Mouse (Mus musculus) heart, embryonic 10.5 days (tissue): ENCODE measurements around the gene Lamtor3. TPM values are rescaled to one million over a fixed set of nuclear protein-coding genes. Genes with fewer than 3 reads are reported as not detected.

Experiments
- DNase-seq: peaks from one replicate; pipeline ENCODE4 v3.0.0-alpha.2; 2017; ENCODE audit warnings: low spot score
- H3K27ac ChIP-seq: fragments of 300-500 bp; sonication (generic); 2 replicates; pipeline ENCODE4 v1.5.1; 2016; ENCODE audit warnings: mild to moderate bottlenecking
- H3K27me3 ChIP-seq: fragments of 300-500 bp; sonication (generic); 2 replicates; pipeline ENCODE4 v1.6.1; 2016; ENCODE audit warnings: mild to moderate bottlenecking; ENCODE audit not compliant: poor library complexity, insufficient read depth, severe bottlenecking
- H3K36me3 ChIP-seq: fragments of 300-500 bp; sonication (generic); 2 replicates; pipeline ENCODE4 v1.6.1; 2016; ENCODE audit warnings: mild to moderate bottlenecking, moderate library complexity
- H3K4me1 ChIP-seq: fragments of 300-500 bp; sonication (generic); 2 replicates; pipeline ENCODE4 v1.6.1; 2016; ENCODE audit warnings: mild to moderate bottlenecking
- H3K4me3 ChIP-seq: fragments of 300-500 bp; sonication (generic); 2 replicates; pipeline ENCODE4 v1.5.1; 2016; ENCODE audit warnings: mild to moderate bottlenecking, moderate library complexity
- H3K9me3 ChIP-seq: fragments of 300-500 bp; sonication (generic); 2 replicates; pipeline ENCODE4 v1.6.1; 2016; ENCODE audit warnings: mild to moderate bottlenecking, moderate library complexity
- WGBS: fragments of 180-500 bp; shearing (Covaris S2); methylation state at CpG from one replicate; pipeline ENCODE4 v1.1.7; 2016; 5-methylcytosine and 5-hydroxymethylcytosine counted together
- polyA plus RNA-seq: library from polyadenylated mRNA; unstranded; fragments of >200 nt; fragmentation: Nextera tagmentation; extraction: Ambion mirVana; gene quantifications from 2 replicates; pipeline ENCODE4 v1.2.1, GENCODE M21; 2016

Gene Lamtor3
- 99.2 and 100 TPM in 2 replicates for polyA plus RNA-seq

DNA sequence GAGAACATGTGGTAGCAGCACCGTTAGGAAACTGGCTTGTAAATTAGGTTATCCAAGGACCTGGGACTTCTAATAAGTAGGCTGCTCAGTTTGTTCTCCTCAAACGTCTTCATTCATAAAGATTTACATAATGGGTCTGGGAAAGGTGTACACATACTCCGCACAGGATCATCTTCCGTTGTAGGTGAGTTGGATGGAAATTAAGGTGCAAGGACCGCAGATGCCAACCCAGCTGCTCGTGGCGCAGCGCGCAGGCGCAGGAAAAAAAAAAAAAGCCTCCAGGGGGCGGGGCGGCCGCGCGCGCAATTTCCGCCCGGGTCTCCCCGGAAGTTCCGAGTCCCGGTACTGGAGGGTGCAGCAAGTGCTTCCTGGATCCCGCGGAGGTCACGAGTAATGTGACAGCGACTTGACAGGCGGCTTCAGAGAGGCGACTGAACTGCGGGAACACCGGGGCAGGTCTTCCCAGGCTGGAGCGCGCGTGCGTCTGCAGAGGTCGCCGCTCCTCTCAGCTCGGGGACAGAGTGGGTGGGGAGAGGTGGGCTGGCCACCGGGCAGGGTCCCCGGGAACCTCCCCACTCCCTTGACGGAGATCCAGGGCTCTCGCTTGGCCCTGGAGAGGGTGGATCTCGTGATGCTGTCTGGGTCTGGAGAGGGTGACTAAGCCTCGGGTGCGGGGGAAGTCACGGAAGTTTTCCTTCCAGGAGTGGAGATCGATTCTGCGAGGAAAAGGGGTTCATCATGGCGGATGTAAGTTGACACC is at the start of gene Lamtor3:
Lamtor3 (plus strand) TSS at position 335 of the 760 bp plus-strand sequence.
- H3K4me3 ChIP-seq: peak within 1 kb of the TSS; percentile 96
- H3K36me3 ChIP-seq: peaks cover 17% of the 10 kb centered on the region
- under 1% methylated on average over 47 of the region's 47 CpGs for WGBS
- H3K9me3 ChIP-seq: no peaks in the 10 kb centered on the region
- peak within 1 kb of the TSS; percentile 91 for H3K27ac ChIP-seq
- H3K4me1 ChIP-seq: peaks cover 17% of the 10 kb centered on the region
- DNase-seq: peak; percentile 95
- H3K27me3 ChIP-seq: no peaks in the 10 kb centered on the region

GRCm38 (mm10) chr3:137869395-137869794 is 48.9 kb upstream of the Lamtor3 start:
- DNase-seq: no peak
- Histone ChIP-seq H3K4me3 (no peak overlapping the region), H3K4me1 (peaks cover 7% of the 10 kb centered on the region; the same call in 1 of the 2 replicates), H3K27ac (no peak overlapping the region), H3K9me3 (no peaks in the 10 kb centered on the region), H3K27me3 (no peaks in the 10 kb centered on the region), H3K36me3 (peaks cover 13% of the 10 kb centered on the region)
- WGBS: 95% methylated on average over 9 of the region's 9 CpGs

GRCm38 (mm10) chr3:137879313-137879712 is 39.0 kb upstream of the Lamtor3 start:
- Histone ChIP-seq H3K36me3 (peaks cover 13% of the 10 kb centered on the region), H3K27ac (no peak overlapping the region), H3K9me3 (no peaks in the 10 kb centered on the region), H3K27me3 (no peaks in the 10 kb centered on the region), H3K4me3 (no peak overlapping the region), H3K4me1 (no peaks in the 10 kb centered on the region)
- 85% methylated on average over 3 of the region's 3 CpGs for WGBS
- no peak for DNase-seq

DNA sequence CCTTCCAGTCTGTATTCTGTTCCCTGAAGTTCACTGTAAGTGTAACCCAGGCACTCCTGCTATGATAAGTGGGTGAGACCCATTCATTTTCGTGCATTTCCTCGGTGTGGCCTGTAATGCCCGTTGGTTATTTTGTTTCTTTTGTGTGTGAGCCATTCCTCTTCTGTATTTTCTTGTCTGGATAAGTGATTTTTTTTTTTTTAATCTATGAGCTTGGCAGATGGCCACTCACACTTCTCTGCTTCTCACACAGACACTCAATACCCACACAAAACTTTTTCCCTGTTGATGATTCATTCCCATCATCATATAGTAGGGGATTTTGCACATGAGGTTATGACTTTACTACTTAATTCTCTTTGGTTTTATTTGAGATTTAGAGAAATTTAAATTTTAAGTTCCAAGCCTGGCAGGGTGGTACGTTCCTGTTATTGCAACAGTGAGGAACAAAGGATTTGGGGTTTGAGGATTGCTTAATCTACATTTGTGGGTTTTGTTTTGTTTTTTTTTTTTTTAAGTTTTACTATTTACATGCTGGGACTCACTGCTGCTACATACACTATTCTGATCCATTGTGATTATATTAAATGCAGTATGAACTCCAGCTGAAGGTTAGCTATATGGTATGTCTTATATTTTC is 38.1 kb upstream of the Lamtor3 start:
- no peak overlapping the region for H3K4me3 ChIP-seq
- 84% methylated on average over 4 of the region's 4 CpGs for WGBS
- no peak overlapping the region for H3K27ac ChIP-seq
- H3K36me3 ChIP-seq: peaks cover 13% of the 10 kb centered on the region
- no peak for DNase-seq
- H3K9me3 ChIP-seq: no peaks in the 10 kb centered on the region
- no peaks in the 10 kb centered on the region for H3K4me1 ChIP-seq
- H3K27me3 ChIP-seq: no peaks in the 10 kb centered on the region

- Histone ChIP-seq H3K4me3 (no peak overlapping the region), H3K9me3 (no peaks in the 10 kb centered on the region), H3K27ac (no peak overlapping the region), H3K36me3 (peaks cover 13% of the 10 kb centered on the region), H3K27me3 (no peaks in the 10 kb centered on the region), H3K4me1 (no peaks in the 10 kb centered on the region)
- DNase-seq: no peak
- WGBS: 96% methylated on average over 5 of the region's 5 CpGs
Observed at GRCm38 (mm10) chr3:137881093-137881492, 37.2 kb upstream of the Lamtor3 start.

DNA sequence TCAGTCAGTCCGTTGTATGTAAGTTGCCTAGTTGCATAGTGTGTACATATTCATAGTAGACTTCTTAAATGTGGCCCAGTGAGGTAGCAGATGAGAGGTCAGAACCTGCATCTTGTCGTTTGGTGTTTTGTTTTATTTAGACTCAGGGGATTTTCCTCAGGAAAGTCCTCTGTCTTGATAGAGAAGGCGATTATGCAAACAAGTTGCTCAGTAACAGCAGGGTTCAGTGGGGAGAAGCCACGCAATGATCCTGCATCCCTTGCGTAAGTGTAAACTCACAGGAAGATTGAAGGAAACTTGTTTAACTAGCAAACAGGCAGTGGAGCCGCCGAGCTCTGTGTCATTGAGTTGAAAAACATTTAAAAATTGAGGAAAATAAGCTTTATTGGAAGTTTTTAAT is 30.3 kb upstream of the Lamtor3 start:
- H3K36me3 ChIP-seq: peaks cover 21% of the 10 kb centered on the region
- no peaks in the 10 kb centered on the region for H3K9me3 ChIP-seq
- no peak for DNase-seq
- WGBS: 81% methylated on average over 7 of the region's 7 CpGs
- no peak overlapping the region for H3K4me3 ChIP-seq
- H3K27ac ChIP-seq: no peak overlapping the region
- no peaks in the 10 kb centered on the region for H3K27me3 ChIP-seq
- H3K4me1 ChIP-seq: 0 out of 2 replicates have a peak, but pooled peaks cover 6% of the 10 kb centered on the region

- Histone ChIP-seq H3K9me3 (no peaks in the 10 kb centered on the region), H3K4me1 (0 out of 2 replicates have a peak, but pooled peaks cover 6% of the 10 kb centered on the region), H3K27ac (no peak overlapping the region), H3K36me3 (peaks cover 38% of the 10 kb centered on the region), H3K4me3 (no peak overlapping the region), H3K27me3 (no peaks in the 10 kb centered on the region)
- WGBS: 76% methylated on average over 3 of the region's 3 CpGs
- no peak for DNase-seq
Observed at GRCm38 (mm10) chr3:137891089-137891488, 27.2 kb upstream of the Lamtor3 start.

DNA sequence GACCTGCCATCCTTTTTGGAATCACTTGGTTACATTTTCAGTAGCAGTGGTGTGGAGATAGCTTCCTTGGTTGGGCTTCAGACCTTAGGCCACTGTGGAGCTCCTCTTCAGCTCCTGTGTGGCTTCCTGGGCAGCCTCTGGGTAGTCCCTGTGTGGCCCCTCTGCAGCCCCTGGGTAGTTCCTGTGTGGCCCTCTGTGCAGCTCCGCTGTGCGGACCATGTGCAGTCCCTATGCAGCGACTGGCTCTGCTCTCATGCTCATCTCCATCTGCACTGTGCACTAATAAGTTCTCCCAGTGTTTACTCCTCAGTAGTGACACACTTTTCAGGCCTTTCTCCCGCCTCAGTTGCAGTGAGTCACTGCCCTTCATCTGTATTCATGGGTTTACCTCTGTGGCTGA is 26.2 kb upstream of the Lamtor3 start:
- 91% methylated on average over 4 of the region's 4 CpGs for WGBS

DNA sequence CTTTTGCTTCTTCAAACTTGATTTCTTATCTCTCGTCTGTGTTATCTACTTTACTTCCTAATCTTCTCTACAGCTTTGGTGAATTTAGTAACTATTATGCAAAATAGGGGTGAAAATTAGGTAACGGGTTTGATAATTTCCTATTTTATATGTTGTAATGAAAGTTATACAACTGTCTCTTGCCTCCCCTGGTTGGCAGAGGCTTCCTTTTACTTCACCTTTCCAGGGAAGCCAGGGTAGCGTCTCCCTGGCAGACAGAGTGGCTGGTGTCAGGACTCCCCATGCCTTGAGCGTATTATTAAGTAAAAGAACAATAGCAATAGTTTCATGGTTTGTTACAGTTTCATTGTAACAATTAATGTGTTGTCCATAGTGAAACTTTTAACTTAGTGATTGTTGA is 24.5 kb upstream of the Lamtor3 start:
- H3K4me1 ChIP-seq: 0 out of 2 replicates have a peak, but pooled peaks cover 6% of the 10 kb centered on the region
- no peak for DNase-seq
- H3K4me3 ChIP-seq: no peak overlapping the region
- peaks cover 45% of the 10 kb centered on the region for H3K36me3 ChIP-seq
- H3K9me3 ChIP-seq: no peaks in the 10 kb centered on the region
- H3K27me3 ChIP-seq: no peaks in the 10 kb centered on the region
- no peak overlapping the region for H3K27ac ChIP-seq
- 87% methylated on average over 4 of the region's 4 CpGs for WGBS

More for the DNA sequence above, 26.2 kb upstream of the Lamtor3 start:
- Histone ChIP-seq H3K9me3 (no peaks in the 10 kb centered on the region), H3K27me3 (no peaks in the 10 kb centered on the region), H3K27ac (no peak overlapping the region), H3K36me3 (peaks cover 38% of the 10 kb centered on the region), H3K4me1 (0 out of 2 replicates have a peak, but pooled peaks cover 6% of the 10 kb centered on the region), H3K4me3 (no peak overlapping the region)
- no peak for DNase-seq

GRCm38 (mm10) chr3:137895196-137895595 is 23.1 kb upstream of the Lamtor3 start:
- no peak for DNase-seq
- Histone ChIP-seq H3K27ac (no peak overlapping the region), H3K27me3 (no peaks in the 10 kb centered on the region), H3K9me3 (no peaks in the 10 kb centered on the region), H3K4me1 (0 out of 2 replicates have a peak, but pooled peaks cover 6% of the 10 kb centered on the region), H3K4me3 (no peak overlapping the region), H3K36me3 (peaks cover 32% of the 10 kb centered on the region)
- 82% methylated on average over 3 of the region's 3 CpGs for WGBS

- Histone ChIP-seq H3K27me3 (no peaks in the 10 kb centered on the region), H3K27ac (no peak overlapping the region), H3K36me3 (peaks cover 31% of the 10 kb centered on the region), H3K4me1 (0 out of 2 replicates have a peak, but pooled peaks cover 3% of the 10 kb centered on the region), H3K9me3 (no peaks in the 10 kb centered on the region), H3K4me3 (no peak overlapping the region)
- WGBS: 84% methylated on average over 4 of the region's 4 CpGs
- no peak for DNase-seq
Observed at GRCm38 (mm10) chr3:137896386-137896785, 21.9 kb upstream of the Lamtor3 start.

- Histone ChIP-seq H3K27me3 (no peaks in the 10 kb centered on the region), H3K36me3 (peaks cover 31% of the 10 kb centered on the region), H3K4me1 (no peaks in the 10 kb centered on the region), H3K9me3 (no peaks in the 10 kb centered on the region), H3K27ac (no peak overlapping the region), H3K4me3 (no peak overlapping the region)
- whole genome bisulfite sequencing: 89% methylated on average over 3 of the region's 3 CpGs
- no peak for DNase-seq
Observed at GRCm38 (mm10) chr3:137896867-137897266, 21.4 kb upstream of the Lamtor3 start.

- WGBS: 91% methylated on average over 5 of the region's 5 CpGs
- Histone ChIP-seq H3K36me3 (peaks cover 38% of the 10 kb centered on the region), H3K27ac (no peak overlapping the region), H3K4me1 (no peaks in the 10 kb centered on the region), H3K9me3 (no peaks in the 10 kb centered on the region), H3K4me3 (no peak overlapping the region), H3K27me3 (no peaks in the 10 kb centered on the region)
- DNase-seq: no peak
Observed at GRCm38 (mm10) chr3:137897685-137898084, 20.6 kb upstream of the Lamtor3 start.
